In the genomic region with DNA sequence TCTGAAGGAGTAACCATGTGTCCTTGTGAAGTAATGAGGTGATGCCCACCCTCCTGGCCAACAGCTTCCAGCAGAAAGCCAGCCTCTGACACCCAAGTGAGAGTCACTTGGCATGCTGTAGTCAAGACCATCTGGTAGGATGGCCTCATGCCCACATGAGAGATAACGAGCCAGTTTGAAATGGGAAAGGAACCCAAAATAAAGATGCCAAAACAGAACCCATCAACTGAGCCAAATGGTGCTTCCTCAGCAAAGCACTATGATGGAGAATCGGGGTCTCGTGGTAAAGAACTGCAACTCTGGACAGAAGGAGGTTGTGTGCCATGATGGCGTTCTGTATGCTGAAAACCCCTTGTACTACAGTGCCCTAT, we compare ENCODE assay signal across 14 mouse cellular contexts. TPM values are rescaled to one million over a fixed set of nuclear protein-coding genes. Genes with fewer than 3 reads are reported as not detected.
DNase-seq lines count a peak whose midpoint lies in the region; ATAC-seq lines count a peak whose summit lies in the region.
"Had no signal": no experiment of that assay in that cellular context is flagged by ENCODE, and none has a peak within 500 bp of the region (broad histone marks: within the 10 kb centered on the region; RNA-seq: fewer than 3 reads in every experiment).

No protein-coding gene starts in this region.

- H3K27me3 ChIP-seq in forebrain, embryonic 14.5 days (replicated peaks; ENCODE audit: control insufficient read depth, insufficient read depth, low read length), result no peaks in the 10 kb centered on the region
- H3K27me3 ChIP-seq in forebrain, embryonic 12.5 days, result no peaks in the 10 kb centered on the region
- no peaks in the 10 kb centered on the region for H3K27me3 ChIP-seq in embryonic facial prominence, embryonic 10.5 days (replicated peaks; ENCODE audit: low read depth, poor library complexity, severe bottlenecking)
- H3K27me3 ChIP-seq in midbrain, embryonic 13.5 days, result no peaks in the 10 kb centered on the region
- H3K27me3 ChIP-seq: embryonic facial prominence, embryonic 12.5 days; liver, embryonic 15.5 days had no signal

- peak; percentile 42; the same call in 1 of the 2 replicates for ATAC-seq in forebrain, embryonic 14.5 days
- no peak for ATAC-seq in forebrain, embryonic 12.5 days (ENCODE audit: low FRiP score)
- ATAC-seq in midbrain, embryonic 13.5 days, result no peak

- no peak overlapping the region for H3K4me2 ChIP-seq in forebrain, embryonic 14.5 days (ENCODE audit: low read length)
- H3K4me2 ChIP-seq in forebrain, embryonic 12.5 days, result no peak overlapping the region
- H3K4me2 ChIP-seq in midbrain, embryonic 13.5 days (replicated peaks), result no peak overlapping the region
- H3K4me2 ChIP-seq: embryonic facial prominence, embryonic 12.5 days; liver, embryonic 15.5 days had no signal

- H3K4me1 ChIP-seq in forebrain, embryonic 14.5 days (ENCODE audit: control insufficient read depth, insufficient read depth, low read length), result no peaks in the 10 kb centered on the region
- H3K4me1 ChIP-seq in forebrain, embryonic 12.5 days, result no peaks in the 10 kb centered on the region
- H3K4me1 ChIP-seq in embryonic facial prominence, embryonic 10.5 days, result no peaks in the 10 kb centered on the region
- H3K4me1 ChIP-seq in midbrain, embryonic 13.5 days (replicated peaks), result no peaks in the 10 kb centered on the region
- H3K4me1 ChIP-seq: embryonic facial prominence, embryonic 12.5 days; liver, embryonic 15.5 days had no signal

- no peak overlapping the region for H3K9ac ChIP-seq in forebrain, embryonic 14.5 days (ENCODE audit: low read length)
- no peak overlapping the region for H3K9ac ChIP-seq in forebrain, embryonic 12.5 days
- no peak overlapping the region for H3K9ac ChIP-seq in midbrain, embryonic 13.5 days (replicated peaks)
- H3K9ac ChIP-seq: embryonic facial prominence, embryonic 12.5 days; liver, embryonic 15.5 days had no signal

- no peaks in the 10 kb centered on the region for H3K9me3 ChIP-seq in forebrain, embryonic 14.5 days (replicated peaks; ENCODE audit: control insufficient read depth, low read length)
- H3K9me3 ChIP-seq in forebrain, embryonic 12.5 days, result no peaks in the 10 kb centered on the region
- no peaks in the 10 kb centered on the region for H3K9me3 ChIP-seq in embryonic facial prominence, embryonic 10.5 days
- H3K9me3 ChIP-seq in midbrain, embryonic 13.5 days, result no peaks in the 10 kb centered on the region
- H3K9me3 ChIP-seq: embryonic facial prominence, embryonic 12.5 days; liver, embryonic 15.5 days had no signal

- H3K36me3 ChIP-seq in forebrain, embryonic 14.5 days (ENCODE audit: control insufficient read depth, insufficient read depth, low read length), result no peaks in the 10 kb centered on the region
- no peaks in the 10 kb centered on the region for H3K36me3 ChIP-seq in forebrain, embryonic 12.5 days (replicated peaks)
- H3K36me3 ChIP-seq in embryonic facial prominence, embryonic 10.5 days (replicated peaks), result no peaks in the 10 kb centered on the region
- no peaks in the 10 kb centered on the region for H3K36me3 ChIP-seq in midbrain, embryonic 13.5 days
- H3K36me3 ChIP-seq: embryonic facial prominence, embryonic 12.5 days; liver, embryonic 15.5 days had no signal

- H3K27ac ChIP-seq in forebrain, embryonic 14.5 days (ENCODE audit: low read depth, low read length), result no peak overlapping the region
- H3K27ac ChIP-seq in forebrain, embryonic 12.5 days, result no peak overlapping the region
- no peak overlapping the region for H3K27ac ChIP-seq in embryonic facial prominence, embryonic 10.5 days (replicated peaks)
- no peak overlapping the region for H3K27ac ChIP-seq in midbrain, embryonic 13.5 days
- H3K27ac ChIP-seq: embryonic facial prominence, embryonic 12.5 days; liver, embryonic 15.5 days had no signal

- H3K4me3 ChIP-seq in forebrain, embryonic 14.5 days (ENCODE audit: low read depth, low read length), result no peak overlapping the region
- no peak overlapping the region for H3K4me3 ChIP-seq in forebrain, embryonic 12.5 days (replicated peaks)
- no peak overlapping the region for H3K4me3 ChIP-seq in embryonic facial prominence, embryonic 10.5 days
- H3K4me3 ChIP-seq in midbrain, embryonic 13.5 days (replicated peaks), result no peak overlapping the region
- H3K4me3 ChIP-seq: embryonic facial prominence, embryonic 12.5 days; liver, embryonic 15.5 days; myocyte had no signal

- peak; percentile 60 for DNase-seq in forebrain, embryonic 14.5 days (ENCODE audit: low spot score)
- peak; percentile 59 to 71 for DNase-seq in right cerebral cortex, postnatal 10 days (ENCODE audit: low spot score in 2 of 2)
- no peak for DNase-seq in right cerebral cortex, postnatal 36 days (ENCODE audit: low spot score in 2 of 2)
- peak; percentile 59 to 80 for DNase-seq in layer of hippocampus, adult 18-20 months (ENCODE audit: low spot score in 2 of 2)
- DNase-seq in embryonic facial prominence, embryonic 10.5 days (ENCODE audit: low spot score), result no peak
- DNase-seq in heart, adult 18-20 months, result no peak
- DNase-seq: heart, adult 11 months had no signal

- WGBS in forebrain, embryonic 14.5 days, result 70% methylated on average over 4 of the region's 4 CpGs
- 88% methylated on average over 4 of the region's 4 CpGs for WGBS in forebrain, embryonic 12.5 days
- 90% methylated on average over 4 of the region's 4 CpGs for WGBS in embryonic facial prominence, embryonic 10.5 days
- WGBS in midbrain, embryonic 13.5 days, result 89% methylated on average over 4 of the region's 4 CpGs

RNA-seq across cellular contexts. Expression of a gene that starts 51.3 kb away (rescaled TPM):
- polyA plus RNA-seq in forebrain, embryonic 14.5 days (2014; fragmentation: Nextera tagmentation; extraction: Ambion mirVana), result 2.6 and 4.5 TPM in 2 replicates
- polyA plus RNA-seq in forebrain, embryonic 12.5 days (2016; fragmentation: Nextera tagmentation; extraction: Ambion mirVana), result 2.8 and 5.4 TPM in 2 replicates
- 10 to 100 TPM; 65.0 to 72.8 TPM for total RNA-seq in layer of hippocampus, adult 18-20 months (2021)
- polyA plus RNA-seq in embryonic facial prominence, embryonic 10.5 days (2016; fragmentation: Nextera tagmentation; extraction: Ambion mirVana), result 0.60 and 0.72 TPM in 2 replicates
- polyA plus RNA-seq in midbrain, embryonic 13.5 days (2015; fragmentation: Nextera tagmentation; extraction: Ambion mirVana), result 5.9 and 6.4 TPM in 2 replicates
- total RNA-seq in heart, adult 18-20 months (2021), result not detected
- total RNA-seq: hematopoietic stem cell, adult 5-6 weeks; megakaryocyte progenitor cell, adult 5-6 weeks had no signal
- polyA plus RNA-seq: liver, embryonic 15.5 days had no signal

Comparison
In these comparisons a context has a peak if more than half of its experiments do, and no peak if none do; other contexts are left out.
1. DNase-seq: peak in forebrain, embryonic 14.5 days (single experiment), right cerebral cortex, postnatal 10 days (2 of 2) and layer of hippocampus, adult 18-20 months (2 of 2); none in right cerebral cortex, postnatal 36 days (0 of 2), embryonic facial prominence, embryonic 10.5 days (single experiment) and heart, adult 18-20 months (0 of 2).